ENCODE assay signal across 16 mouse cellular contexts in genomic region chr14:76725844-76726243, GRCm38 (mm10).
"Had no signal": no experiment of that assay in that cellular context is flagged by ENCODE, and none has a peak within 500 bp of the region (broad histone marks: within the 10 kb centered on the region; RNA-seq: fewer than 3 reads in every experiment).

No protein-coding gene starts in this region.

- H3K9me3 ChIP-seq: midbrain, embryonic 12.5 days; neural tube, embryonic 13.5 days; neural tube, embryonic 15.5 days; stomach, embryonic 15.5 days had no signal

- H3K27me3 ChIP-seq: midbrain, embryonic 12.5 days; neural tube, embryonic 13.5 days; neural tube, embryonic 15.5 days; stomach, embryonic 15.5 days had no signal

- H3K9ac ChIP-seq: lung, embryonic 14.5 days; midbrain, embryonic 12.5 days; neural tube, embryonic 13.5 days; neural tube, embryonic 15.5 days; stomach, embryonic 15.5 days had no signal

- H3K27ac ChIP-seq: midbrain, embryonic 12.5 days; neural tube, embryonic 13.5 days; neural tube, embryonic 15.5 days; stomach, embryonic 15.5 days; stomach, postnatal 0 days had no signal

- H3K36me3 ChIP-seq: midbrain, embryonic 12.5 days; neural tube, embryonic 13.5 days; neural tube, embryonic 15.5 days; stomach, embryonic 15.5 days had no signal

- H3K4me1 ChIP-seq: neural tube, embryonic 13.5 days; neural tube, embryonic 15.5 days had no signal

- H3K4me3 ChIP-seq: midbrain, embryonic 12.5 days; myocyte; neural tube, embryonic 13.5 days; neural tube, embryonic 15.5 days; stomach, embryonic 15.5 days had no signal

- H3K4me2 ChIP-seq: lung, embryonic 14.5 days; midbrain, embryonic 12.5 days; neural tube, embryonic 13.5 days; neural tube, embryonic 15.5 days; stomach, embryonic 15.5 days had no signal

- ATAC-seq: midbrain, embryonic 16.5 days had no signal

- DNase-seq: lung, adult 18-20 months; lung, embryonic 14.5 days; lung, postnatal 10 days; lung, postnatal 4 days; midbrain, embryonic 14.5 days; right cerebral cortex, postnatal 14 days; thymus, adult 2 months; thymus, postnatal 25 days; thymus, postnatal 4 days had no signal
